Mouse (Mus musculus) cerebellum, adult 18-20 months (tissue): ENCODE measurements at regions not wholly inside any gene's neighbourhood (a gene's known extent, or its start where the extent isn't known, plus 50 kb on each side); places are given as distances from the start of the nearest gene placed in this dataset.

Source experiments
- DNase-seq, 2 experiments: peaks; one replicate each; pipeline ENCODE4 v3.0.0; 2021

- DNase-seq: no peak
Observed at GRCm38 (mm10) chr13:101278127-101278526, 444.9 kb upstream of the Slc30a5 start.

- no peak for DNase-seq
Observed at GRCm38 (mm10) chr13:101276766-101277165, 443.5 kb upstream of the Slc30a5 start.

- no peak for DNase-seq
Observed at GRCm38 (mm10) chr13:101274470-101275141, 441.4 kb upstream of the Slc30a5 start.

GRCm38 (mm10) chr13:101273321-101273720 is 440.1 kb upstream of the Slc30a5 start:
- no peak for DNase-seq

GRCm38 (mm10) chr13:101253698-101254468 is 420.7 kb upstream of the Slc30a5 start:
- DNase-seq: no peak

GRCm38 (mm10) chr13:101249369-101249768 is 416.1 kb upstream of the Slc30a5 start:
- no peak for DNase-seq

- DNase-seq: no peak
Observed at GRCm38 (mm10) chr13:101244326-101244725, 411.1 kb upstream of the Slc30a5 start.

- DNase-seq: no peak
Observed at GRCm38 (mm10) chr13:101238860-101239259, 405.6 kb upstream of the Slc30a5 start.

GRCm38 (mm10) chr13:101237035-101237434 is 403.8 kb upstream of the Slc30a5 start:
- no peak for DNase-seq

- DNase-seq: no peak
Observed at GRCm38 (mm10) chr13:101235846-101236245, 402.6 kb upstream of the Slc30a5 start.

- DNase-seq: peak in 1 of 2 experiments; percentile 24
Observed at GRCm38 (mm10) chr13:101235110-101235509, 401.9 kb upstream of the Slc30a5 start.

- DNase-seq: peak in 1 of 2 experiments; percentile 41
Observed at GRCm38 (mm10) chr13:101234550-101234949, 401.3 kb upstream of the Slc30a5 start.

- DNase-seq: peak; percentile 81 to 83
Observed at GRCm38 (mm10) chr13:101233843-101234281, 400.6 kb upstream of the Slc30a5 start.

GRCm38 (mm10) chr13:101233181-101233842 is 400.1 kb upstream of the Slc30a5 start:
- peak; percentile 80 for DNase-seq

- peak in 1 of 2 experiments; percentile 19 for DNase-seq
Observed at GRCm38 (mm10) chr13:101229861-101230260, 396.6 kb upstream of the Slc30a5 start.

- DNase-seq: no peak
Observed at GRCm38 (mm10) chr13:101225366-101225765, 392.1 kb upstream of the Slc30a5 start.

- no peak for DNase-seq
Observed at GRCm38 (mm10) chr13:101221331-101222043, 388.3 kb upstream of the Slc30a5 start.

- DNase-seq: no peak
Observed at GRCm38 (mm10) chr13:101219568-101219967, 386.3 kb upstream of the Slc30a5 start.

- DNase-seq: peak in 1 of 2 experiments; percentile 21
Observed at GRCm38 (mm10) chr13:101216897-101217480, 383.8 kb upstream of the Slc30a5 start.

GRCm38 (mm10) chr13:101216421-101216820 is 383.2 kb upstream of the Slc30a5 start:
- DNase-seq: no peak

- peak; percentile 60 to 72 for DNase-seq
Observed at GRCm38 (mm10) chr13:101215792-101216221, 382.6 kb upstream of the Slc30a5 start.

GRCm38 (mm10) chr13:101215131-101215641 is 382.0 kb upstream of the Slc30a5 start:
- DNase-seq: peak in 1 of 2 experiments; percentile 25
